Mouse (Mus musculus) erythroblast, adult 5-6 weeks (primary cell): Measurements from ENCODE around the gene Gm20425. TPM values are rescaled to one million over a fixed set of nuclear protein-coding genes. Genes with fewer than 3 reads are reported as not detected.
"Not testable (repeated sequence)": the region's sequence is repeated elsewhere in the genome, so short reads cannot be mapped to it uniquely, and the experiment has no call there.

ENCODE experiments used
- ATAC-seq: replicated peaks from 2 replicates; pipeline ENCODE4 v1.8.0; 2016; ENCODE audit warnings: moderate number of reproducible peaks, mild to moderate bottlenecking, moderate TSS enrichment, inconsistent platforms; ENCODE audit not compliant: poor library complexity, low FRiP score, severe bottlenecking
- total RNA-seq, 2 experiments: library from RNA; stranded (forward) in 1 of 2; stranded (reverse) in 1 of 2; fragments of 150-400 nt in 1 of 2; fragments of 200-764, 138-1000 nt in 1 of 2; gene quantifications; 2 replicates each; pipeline versions ENCODE4 v1.2.3 to v1.2.4; 2015 to 2017; ENCODE audit warnings: low replicate concordance in 2 of 2

Gene Gm20425
- total RNA-seq, 2 experiments from 2014 or later, result 4.7 TPM; not detected in 1

DNA sequence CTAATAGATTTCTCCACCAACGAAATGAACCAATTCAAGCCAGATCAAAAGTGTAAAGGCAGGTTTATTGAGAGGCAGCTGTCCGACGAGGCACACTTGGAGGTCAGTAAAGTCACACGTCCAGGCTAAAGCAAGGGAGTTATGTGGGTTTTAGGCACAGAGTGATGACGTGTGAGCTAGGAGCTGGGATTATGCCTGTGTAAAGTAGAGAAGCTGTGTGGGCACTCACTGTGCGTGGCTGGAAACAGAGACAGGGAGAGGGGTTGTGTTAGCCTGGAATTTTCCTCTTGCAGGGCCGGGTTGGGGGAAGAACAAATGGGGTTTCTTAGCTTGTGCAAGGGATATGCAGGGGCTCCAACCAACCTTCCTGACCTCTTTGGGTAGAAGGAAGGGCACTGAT, 61.3 kb downstream of the Gm20425 start:
- ATAC-seq, result no peak

DNA sequence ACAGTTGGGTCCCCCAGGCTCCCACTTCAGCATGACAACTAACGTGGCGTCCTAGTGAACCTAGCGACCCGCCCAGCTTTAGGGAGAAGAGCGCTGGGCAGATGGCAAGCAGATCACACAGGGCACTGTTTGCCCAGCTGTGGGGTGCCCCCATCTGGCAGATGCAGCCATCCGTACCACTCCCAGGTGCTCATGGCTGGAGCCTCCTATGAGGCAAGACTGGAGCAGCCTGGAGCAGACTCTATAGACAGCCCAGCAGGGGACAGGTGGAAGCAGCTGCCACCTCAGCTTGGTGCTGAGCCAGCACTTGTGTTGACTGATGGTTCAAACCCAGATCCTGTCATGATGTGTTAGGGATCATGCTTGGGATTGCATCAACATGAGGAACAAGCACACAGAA, 62.1 kb downstream of the Gm20425 start:
- ATAC-seq, result no peak

DNA sequence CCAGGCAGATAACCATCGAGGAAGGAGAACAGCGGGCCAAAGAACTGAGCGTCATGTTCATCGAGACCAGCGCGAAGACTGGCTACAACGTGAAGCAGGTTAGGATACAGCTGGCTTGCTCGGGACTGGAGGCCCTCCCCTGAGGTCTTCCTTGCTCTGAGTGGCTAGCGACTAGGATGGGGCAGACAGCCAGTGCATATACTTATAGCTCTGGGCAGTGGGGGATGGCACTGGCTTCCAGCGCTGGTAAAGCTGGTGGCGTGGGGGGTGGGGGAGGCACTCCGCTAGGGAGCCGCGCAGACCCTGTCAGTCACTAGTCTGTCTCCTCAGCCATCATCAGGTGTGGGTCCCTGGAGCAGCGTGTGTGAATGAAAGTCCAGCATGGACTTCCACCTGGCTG, 66.3 kb downstream of the Gm20425 start:
- ATAC-seq, result no peak

DNA sequence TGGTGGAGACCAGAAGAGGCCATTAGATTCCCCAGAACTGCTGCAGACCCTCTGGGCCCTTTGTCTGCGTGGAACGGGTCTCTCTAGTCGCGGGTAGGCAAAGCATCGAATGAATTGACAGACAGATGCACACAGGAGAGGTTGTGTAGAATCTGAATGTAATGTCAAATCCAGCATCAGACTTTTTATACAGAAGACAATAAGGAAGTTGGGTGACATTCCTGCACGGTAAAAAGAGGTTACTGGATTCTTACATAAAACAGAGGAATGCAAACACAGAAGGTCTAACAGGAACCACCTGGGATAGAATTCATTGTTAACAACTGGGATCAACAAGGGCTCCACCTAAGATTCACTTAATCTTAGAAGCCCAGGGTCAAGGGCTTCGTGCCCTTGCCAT, 74.9 kb downstream of the Gm20425 start:
- ATAC-seq, result not testable (repeated sequence)

DNA sequence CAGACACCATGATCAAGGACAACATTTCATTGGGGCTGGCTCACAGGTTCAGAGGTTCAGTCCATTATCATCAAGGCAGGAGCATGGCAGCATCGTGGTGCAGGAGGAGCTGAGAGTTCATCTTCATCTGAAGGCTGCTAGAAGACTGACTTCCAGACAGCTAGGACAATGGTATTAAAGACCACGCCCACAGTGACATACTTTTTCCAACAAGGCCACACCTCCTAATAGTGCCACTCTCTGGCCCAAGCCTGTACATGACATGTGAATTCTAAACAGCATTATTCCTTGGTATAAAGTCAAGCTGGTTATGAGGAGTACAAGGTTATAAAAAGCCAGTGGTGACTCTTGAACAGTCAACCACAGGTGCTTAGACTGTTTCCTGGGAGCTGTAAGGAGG, 75.5 kb downstream of the Gm20425 start:
- no peak for ATAC-seq

DNA sequence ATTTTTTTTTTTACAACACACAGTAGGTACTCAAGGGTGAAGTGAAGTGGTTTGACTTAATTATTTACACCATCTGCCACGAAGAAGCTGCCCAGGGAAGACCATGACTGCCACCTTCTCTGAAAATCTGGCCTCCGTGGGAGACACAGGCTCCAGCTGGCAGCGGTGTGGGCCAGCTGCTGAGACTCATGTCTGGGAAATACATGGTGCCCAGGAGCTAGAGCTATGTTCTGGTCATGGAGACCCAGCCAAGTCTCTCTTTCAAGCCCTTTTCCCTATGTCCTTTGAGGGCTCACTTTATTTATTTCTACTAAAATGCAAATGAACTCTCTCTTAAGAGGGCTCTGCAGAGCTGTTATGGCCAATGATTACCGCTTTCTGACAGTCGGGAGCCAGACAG, 76.8 kb downstream of the Gm20425 start:
- ATAC-seq, result no peak

DNA sequence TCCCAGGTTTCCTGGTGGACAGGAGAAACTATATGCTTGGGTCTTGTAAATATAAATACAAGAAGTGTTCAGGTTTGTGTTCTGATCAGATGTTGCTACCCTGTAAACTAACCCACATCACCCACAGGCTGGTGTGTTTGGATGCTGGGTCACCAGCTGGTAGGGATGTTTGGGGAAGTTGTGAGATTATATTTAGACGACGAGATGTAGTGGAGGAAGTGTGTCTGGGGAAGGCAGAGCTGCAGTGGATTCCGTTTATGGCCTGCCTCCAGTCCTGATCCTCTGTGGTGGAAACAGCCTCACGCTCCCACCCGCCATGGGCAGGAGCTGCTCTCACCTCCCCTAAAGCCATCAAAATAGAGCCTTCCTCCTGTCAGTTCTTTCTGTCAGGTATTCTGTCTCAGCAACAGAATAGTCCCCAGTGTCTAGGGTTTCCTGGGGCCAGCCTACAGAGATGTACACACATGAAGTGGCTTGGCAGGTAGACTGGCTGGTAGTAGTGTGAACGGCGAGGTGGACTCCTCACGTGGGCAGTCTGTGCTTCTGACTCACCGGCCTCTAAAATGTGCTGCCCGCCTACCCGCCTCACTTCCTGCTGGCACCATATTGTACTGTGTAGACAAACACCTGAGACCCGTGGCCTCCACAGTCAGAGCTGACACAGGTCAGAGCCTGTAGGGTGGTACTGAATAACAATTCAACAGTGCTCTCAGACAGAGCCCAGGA, 80.9 kb downstream of the Gm20425 start:
- no peak for ATAC-seq

DNA sequence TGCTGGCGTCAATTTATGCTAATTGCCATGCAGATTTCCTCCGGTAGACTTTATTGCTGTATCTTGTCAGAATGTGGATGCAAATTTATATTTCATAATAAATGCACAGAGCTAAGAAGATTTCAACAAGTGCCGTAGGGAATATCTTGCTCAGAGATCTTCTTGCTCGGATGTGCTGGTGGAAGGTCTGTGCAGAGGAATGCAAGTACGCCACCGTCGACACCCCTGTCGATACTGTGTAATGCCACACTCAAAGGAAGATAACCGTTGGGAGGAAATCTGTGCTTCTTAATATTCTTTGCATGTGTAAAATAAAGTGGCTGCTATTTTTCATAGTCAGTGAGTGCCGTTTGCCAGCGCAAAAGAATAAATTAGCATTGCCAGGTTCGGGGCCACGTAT, 83.0 kb downstream of the Gm20425 start:
- no peak for ATAC-seq

DNA sequence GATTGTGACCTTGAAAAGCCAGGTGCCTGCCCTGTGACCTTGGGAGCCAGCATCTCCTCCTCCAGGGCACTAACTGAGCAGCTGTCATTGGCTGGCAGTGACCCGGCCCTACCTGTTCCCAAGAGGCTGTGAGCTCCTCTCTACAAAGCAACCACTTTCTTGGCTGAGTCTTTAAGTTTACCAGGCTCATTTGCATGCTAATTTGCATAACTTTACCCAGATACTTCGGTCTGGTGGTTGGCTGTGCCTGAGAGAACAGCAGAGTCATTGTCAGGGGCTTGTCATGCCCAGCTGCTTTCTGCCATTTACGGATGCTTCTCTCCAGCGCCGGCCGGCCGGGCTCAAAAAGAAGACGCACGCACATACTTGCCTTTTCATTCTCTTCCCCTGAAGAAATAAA, 83.4 kb downstream of the Gm20425 start:
- no peak for ATAC-seq

DNA sequence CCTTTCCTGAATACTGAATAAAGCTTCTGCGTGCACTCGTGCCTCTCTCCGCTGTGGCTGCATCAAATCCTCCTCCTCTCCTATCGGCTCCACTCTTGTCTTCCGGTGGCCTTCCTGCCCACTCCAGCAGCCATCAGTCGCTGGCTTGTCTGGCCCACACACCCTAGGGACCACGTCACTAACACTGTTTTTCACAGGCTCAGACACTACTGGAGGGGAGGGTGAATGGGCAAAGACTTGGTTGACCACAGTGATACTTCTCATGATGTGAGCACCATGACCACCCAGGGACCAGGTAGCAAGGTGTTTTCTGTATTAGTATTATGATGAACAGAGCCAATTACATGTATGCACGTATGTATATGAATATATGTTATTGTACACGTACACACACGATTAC, 83.8 kb downstream of the Gm20425 start:
- no peak for ATAC-seq

DNA sequence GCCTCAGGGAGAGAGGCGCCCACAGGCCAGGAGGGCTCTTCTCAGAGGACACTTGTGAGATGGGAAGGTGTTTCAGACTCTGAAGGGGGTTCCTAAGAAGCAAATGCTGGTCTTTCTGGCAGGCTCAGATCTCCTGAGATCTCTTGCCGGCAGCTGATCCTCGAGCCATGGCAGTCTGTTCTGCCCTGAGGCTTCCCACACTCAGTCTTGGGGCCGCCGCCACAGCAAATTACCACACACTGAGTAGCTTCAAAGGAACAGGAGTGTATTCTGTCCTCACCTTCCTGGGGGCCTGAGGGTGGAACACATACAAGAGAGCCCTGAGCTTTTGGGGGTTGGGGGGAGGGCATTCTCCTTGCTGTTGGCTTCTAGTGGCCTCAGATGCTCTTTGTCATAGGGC, 84.8 kb downstream of the Gm20425 start:
- ATAC-seq, result no peak

DNA sequence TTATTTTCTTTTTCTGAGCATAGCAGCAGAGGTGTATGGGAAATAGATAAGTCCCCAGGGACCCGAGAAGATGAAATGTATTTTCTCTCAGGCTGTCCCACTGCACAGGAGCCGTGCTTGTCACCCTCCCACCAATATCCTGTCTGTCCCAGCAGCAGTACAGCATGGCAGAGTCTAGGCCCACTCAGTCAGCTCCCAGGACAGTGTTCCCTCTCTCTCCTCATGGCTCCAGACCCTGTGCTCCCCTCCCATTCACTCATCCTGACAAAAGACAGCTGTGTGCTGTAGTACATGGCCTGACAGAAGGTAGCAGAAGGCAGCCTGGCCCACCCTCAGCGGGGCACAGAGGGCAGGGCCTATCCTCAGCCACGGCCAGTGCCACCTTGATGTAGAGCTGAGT, 86.2 kb downstream of the Gm20425 start:
- no peak for ATAC-seq

DNA sequence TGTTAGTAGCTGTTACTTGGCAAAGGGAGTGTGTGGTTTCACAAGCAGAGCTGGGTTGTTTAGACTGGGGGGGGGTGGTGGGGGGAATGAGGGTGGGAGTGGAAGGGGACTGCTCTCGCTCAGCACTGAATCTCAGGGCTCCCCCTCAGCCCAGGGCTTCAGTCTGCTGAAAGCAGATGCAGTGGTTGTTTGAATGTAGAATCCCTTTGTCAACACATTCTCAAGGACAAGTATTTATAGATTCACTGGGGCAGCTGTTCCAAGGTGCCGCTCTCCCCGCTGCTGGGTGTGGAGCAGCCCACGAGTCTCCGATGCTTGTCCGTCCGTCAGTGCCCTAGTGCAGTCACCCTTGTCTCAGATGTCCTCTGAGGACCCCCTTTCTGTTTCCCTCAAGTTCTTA, 88.8 kb downstream of the Gm20425 start:
- no peak for ATAC-seq

DNA sequence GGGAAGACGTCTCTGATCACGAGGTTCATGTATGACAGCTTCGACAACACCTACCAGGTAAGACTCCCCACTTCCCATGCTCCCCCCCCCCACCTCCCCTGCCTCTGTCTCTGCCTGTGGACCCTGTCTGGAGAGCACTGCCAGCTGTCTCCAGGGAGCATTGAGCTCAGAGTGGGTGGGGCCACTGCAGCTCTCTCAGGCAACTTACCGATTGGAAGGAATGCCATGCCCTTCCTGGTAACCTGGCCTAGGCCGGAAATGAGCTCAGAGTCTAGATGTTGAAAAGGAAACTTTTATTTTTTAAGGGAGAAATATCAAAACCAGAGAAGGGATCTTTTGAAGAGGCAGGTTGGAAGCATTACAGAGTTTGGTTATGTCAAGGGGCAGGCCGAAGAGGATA, 89.7 kb downstream of the Gm20425 start:
- no peak for ATAC-seq

Other genes with a start within 250 kb of the Gm20425 start
- gene Slco2a1, start 241.6 kb downstream of the Gm20425 start, total RNA-seq (2015; ENCODE audit: low replicate concordance), result not detected in 2 replicates
- gene Slco2a1, start 241.6 kb downstream of the Gm20425 start, total RNA-seq (2017; ENCODE audit: low replicate concordance), result 0.09 TPM in 1 of 2 replicates, not detected in the other
- gene Rab6b, start 118.5 kb downstream of the Gm20425 start, total RNA-seq (2015; ENCODE audit: low replicate concordance), result 0.84 TPM in 1 of 2 replicates, not detected in the other
- gene Rab6b, start 118.5 kb downstream of the Gm20425 start, total RNA-seq (2017; ENCODE audit: low replicate concordance), result 0.09 TPM in 1 of 2 replicates, not detected in the other
- 2.1 and 2.9 TPM in 2 replicates for gene Srprb, start 28.2 kb downstream of the Gm20425 start, total RNA-seq (2015; ENCODE audit: low replicate concordance)
- 1.9 and 3.3 TPM in 2 replicates for gene Srprb, start 28.2 kb downstream of the Gm20425 start, total RNA-seq (2017; ENCODE audit: low replicate concordance)
- gene Trf, start 137 bp upstream of the Gm20425 start, total RNA-seq (2015; ENCODE audit: low replicate concordance), result 142 and 201 TPM in 2 replicates
- 49.4 and 54.1 TPM in 2 replicates for gene Trf, start 137 bp upstream of the Gm20425 start, total RNA-seq (2017; ENCODE audit: low replicate concordance)
- 403 and 418 TPM in 2 replicates for gene 1300017J02Rik, start 74.8 kb upstream of the Gm20425 start, total RNA-seq (2015; ENCODE audit: low replicate concordance)
- 508 and 583 TPM in 2 replicates for gene 1300017J02Rik, start 74.8 kb upstream of the Gm20425 start, total RNA-seq (2017; ENCODE audit: low replicate concordance)
- 49.3 and 75.1 TPM in 2 replicates for gene Topbp1, start 74.9 kb upstream of the Gm20425 start, total RNA-seq (2015; ENCODE audit: low replicate concordance)
- 82.1 and 86.1 TPM in 2 replicates for gene Topbp1, start 74.9 kb upstream of the Gm20425 start, total RNA-seq (2017; ENCODE audit: low replicate concordance)
- 22.7 and 28.2 TPM in 2 replicates for gene Cdv3, start 135.5 kb upstream of the Gm20425 start, total RNA-seq (2015; ENCODE audit: low replicate concordance)
- 43.1 and 45.6 TPM in 2 replicates for gene Cdv3, start 135.5 kb upstream of the Gm20425 start, total RNA-seq (2017; ENCODE audit: low replicate concordance)